9 mouse cellular contexts compared by ENCODE assay signal in the genomic region with DNA sequence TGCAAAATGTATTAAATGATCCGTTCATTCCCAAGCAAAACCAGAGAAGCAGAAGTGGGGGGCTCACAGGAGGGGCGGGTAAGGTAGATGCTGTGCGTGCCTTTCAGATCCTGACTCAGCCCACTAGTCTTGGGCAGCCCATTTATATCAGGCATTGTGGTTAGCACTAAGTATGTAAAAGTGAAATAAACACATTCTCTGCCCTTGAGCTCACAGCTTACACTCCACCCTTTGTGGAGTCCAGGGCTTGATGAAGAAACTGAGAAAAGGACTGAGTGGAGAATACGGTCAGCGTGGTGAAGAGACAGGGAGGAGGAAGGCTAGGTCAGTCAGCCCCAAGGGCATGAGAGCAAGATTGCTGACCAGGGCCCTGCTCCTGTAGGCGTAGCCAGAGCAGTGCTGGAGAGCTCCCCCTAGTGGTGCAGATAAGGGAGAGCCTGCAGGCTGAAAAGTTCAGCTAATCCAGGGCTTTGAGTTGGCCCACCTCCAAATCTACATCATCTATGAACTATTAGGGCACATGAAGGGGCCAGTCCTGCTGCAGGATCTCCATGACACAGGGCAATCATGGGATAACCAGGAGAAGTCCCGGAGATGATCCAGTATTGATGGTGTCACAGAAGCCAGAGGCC. TPM values are rescaled to one million over a fixed set of nuclear protein-coding genes. Genes with fewer than 3 reads are reported as not detected.
DNase-seq lines count a peak whose midpoint lies in the region; ATAC-seq and TF ChIP-seq lines count a peak whose summit lies in the region.
"Had no signal": no experiment of that assay in that cellular context is flagged by ENCODE, and none has a peak within 500 bp of the region (broad histone marks: within the 10 kb centered on the region; RNA-seq: fewer than 3 reads in every experiment).

No protein-coding gene starts in this region.

- TF ChIP-seq CTCF in brain, embryonic 14.5 days (IDR thresholded peaks at IDR 0.05; ENCODE audit: borderline replicate concordance, extremely low read depth, insufficient read depth, insufficient read length): peak; percentile 82

- H3K27ac ChIP-seq in ES-E14 (ENCODE audit: insufficient read depth, low read depth, low read length, poor library complexity, severe bottlenecking): no peak overlapping the region
- no peak overlapping the region for H3K27ac ChIP-seq in forebrain, embryonic 12.5 days
- H3K27ac ChIP-seq in lung, embryonic 15.5 days: no peak overlapping the region

- no peak overlapping the region for H3K9ac ChIP-seq in ES-E14 (ENCODE audit: insufficient read depth, low read depth, low read length, poor library complexity, severe bottlenecking)
- H3K9ac ChIP-seq in forebrain, embryonic 12.5 days: no peak overlapping the region
- H3K9ac ChIP-seq in lung, embryonic 15.5 days: no peak overlapping the region

- H3K4me2 ChIP-seq in forebrain, embryonic 12.5 days: no peak overlapping the region
- H3K4me2 ChIP-seq in lung, embryonic 15.5 days: no peak overlapping the region

- in situ Hi-C loops in ES-E14 (cut with MboI; ENCODE audit: low sequenced_read_pairs in 2 of 2, unreplicated experiment in 2 of 2): no loop called here

- H3K36me3 ChIP-seq in ES-E14 (ENCODE audit: control insufficient read depth, insufficient read depth, low read length, poor library complexity, severe bottlenecking): no peaks in the 10 kb centered on the region
- H3K36me3 ChIP-seq in forebrain, embryonic 12.5 days (replicated peaks): no peaks in the 10 kb centered on the region
- H3K36me3 ChIP-seq in lung, embryonic 15.5 days: no peaks in the 10 kb centered on the region

- intact Hi-C loops in heart, postnatal 25 days (cut with DNase I): no loop called here

- peak; percentile 35 for DNase-seq in ES-E14 (ENCODE audit: low read depth, low spot score)
- DNase-seq in brain, embryonic 14.5 days (ENCODE audit: low read depth): peak; percentile 67
- DNase-seq in heart, postnatal 25 days (ENCODE audit: low spot score): peak; percentile 12
- DNase-seq in layer of hippocampus, adult 9-10 months (ENCODE audit: low spot score): peak; percentile 36
- DNase-seq in right cerebral cortex, adult 18-20 months: peak; percentile 58
- peak; percentile 69 for DNase-seq in urinary bladder, postnatal 25 days (ENCODE audit: low spot score)

- no peaks in the 10 kb centered on the region for H3K9me3 ChIP-seq in ES-E14 (ENCODE audit: control insufficient read depth, insufficient read depth, low read depth, low read length)
- no peaks in the 10 kb centered on the region for H3K9me3 ChIP-seq in forebrain, embryonic 12.5 days
- no peaks in the 10 kb centered on the region for H3K9me3 ChIP-seq in lung, embryonic 15.5 days

- H3K4me1 ChIP-seq in ES-E14 (ENCODE audit: control insufficient read depth in 2 of 2, insufficient read depth in 2 of 2, low read length in 2 of 2, poor library complexity in 1 of 2): no peaks in the 10 kb centered on the region
- H3K4me1 ChIP-seq in forebrain, embryonic 12.5 days: no peaks in the 10 kb centered on the region
- no peaks in the 10 kb centered on the region for H3K4me1 ChIP-seq in lung, embryonic 15.5 days

- TF ChIP-seq POLR2A in brain, embryonic 14.5 days (IDR thresholded peaks at IDR 0.05; ENCODE audit: borderline replicate concordance, extremely low read depth, insufficient read depth, insufficient read length, poor library complexity, severe bottlenecking): no peak

- H3K27me3 ChIP-seq in forebrain, embryonic 12.5 days: peaks cover 3% of the 10 kb centered on the region; the same call in 1 of the 2 replicates
- H3K27me3 ChIP-seq in lung, embryonic 15.5 days: no peaks in the 10 kb centered on the region

- H3K4me3 ChIP-seq in ES-E14 (ENCODE audit: insufficient read depth in 1 of 2, low read depth in 1 of 2, low read length in 2 of 2, poor library complexity in 1 of 2, severe bottlenecking in 1 of 2): no peak overlapping the region
- no peak overlapping the region for H3K4me3 ChIP-seq in forebrain, embryonic 12.5 days (replicated peaks)
- H3K4me3 ChIP-seq in lung, embryonic 15.5 days: no peak overlapping the region

- WGBS in forebrain, embryonic 12.5 days: 63% methylated on average over 7 of the region's 7 CpGs
- 54% methylated on average over 7 of the region's 7 CpGs for WGBS in lung, embryonic 15.5 days

- peak; percentile 60; the same call in 1 of the 2 replicates for ATAC-seq in forebrain, embryonic 12.5 days (ENCODE audit: low FRiP score)
- ATAC-seq in lung, embryonic 15.5 days (ENCODE audit: borderline replicate concordance, extremely low read depth, low FRiP score, low TSS enrichment): peak; percentile 68; the same call in 1 of the 2 replicates

TF ChIP-seq in ES-E14, 5 proteins besides CTCF, POLR2A, EP300 and RAD21:
- TF ChIP-seq MAFK (IDR thresholded peaks at IDR 0.05; ENCODE audit: insufficient read depth, low read depth, low read length) (no peak), ZNF384 (IDR thresholded peaks at IDR 0.05; ENCODE audit: low read depth, low read length) (no peak), CHD2 (IDR thresholded peaks at IDR 0.05; ENCODE audit: low read depth, low read length) (no peak), HCFC1 (IDR thresholded peaks at IDR 0.05; ENCODE audit: borderline replicate concordance, insufficient read depth, low read length) (no peak), ZC3H11A (IDR thresholded peaks at IDR 0.05; ENCODE audit: borderline replicate concordance, low read depth, low read length) (peak; percentile 21; the same call in 1 of the 2 replicates)

RNA-seq across cellular contexts. Expression of gene Asb17, which starts 8.4 kb away (rescaled TPM):
- total RNA-seq in ES-E14 (2012; rRNA removed): 0.11 TPM in 1 of 2 replicates, not detected in the other
- 0.08 TPM in 1 of 2 replicates, not detected in the other for polyA plus RNA-seq in brain, embryonic 14.5 days (2012; rRNA removed)
- 0.13 TPM in 1 of 2 replicates, not detected in the other for polyA plus RNA-seq in forebrain, embryonic 12.5 days (2016; fragmentation: Nextera tagmentation; extraction: Ambion mirVana)
- total RNA-seq in heart, postnatal 25 days (2021): not detected
- 0.05 and 0.08 TPM in 2 replicates for polyA plus RNA-seq in lung, embryonic 15.5 days (2015; fragmentation: Nextera tagmentation; extraction: Ambion mirVana)
- total RNA-seq: gastrocnemius, postnatal 36 days had no signal

Comparison
In these comparisons a context has a peak if more than half of its experiments do, and no peak if none do; other contexts are left out.
1. DNase-seq: peak in every context shown above with its lines; median percentile 69 in urinary bladder, postnatal 25 days; 67 in brain, embryonic 14.5 days; 58 in right cerebral cortex, adult 18-20 months; 36 in layer of hippocampus, adult 9-10 months; 35 in ES-E14; 12 in heart, postnatal 25 days.